Mouse (Mus musculus): ENCODE data around the gene Rnft2. TPM values are rescaled to one million over a fixed set of nuclear protein-coding genes. Genes with fewer than 3 reads are reported as not detected.

Rnft2 gene
- polyA plus RNA-seq, 1 experiment, result 2.0 TPM

- Histone ChIP-seq H3K36me3 (ENCODE audit: control insufficient read depth, insufficient read depth, low read length) (peaks cover 17% of the 10 kb centered on the region), H3K27me3 (ENCODE audit: control insufficient read depth, insufficient read depth, low read length) (no peaks in the 10 kb centered on the region), H3K4me3 (ENCODE audit: control insufficient read depth, insufficient read depth, low read length) (no peak overlapping the region), H3K27ac (ENCODE audit: control insufficient read depth, insufficient read depth, low read length) (no peak overlapping the region), H3K4me1 (replicated peaks; ENCODE audit: control insufficient read depth, insufficient read depth, low read length) (no peaks in the 10 kb centered on the region)
- DNase-seq, result no peak
- 82% methylated on average over 6 of the region's 6 CpGs for WGBS
- TF ChIP-seq CTCF (IDR thresholded peaks at IDR 0.05; ENCODE audit: borderline replicate concordance, control insufficient read depth, extremely low read depth, insufficient read depth, low read length, poor library complexity), result no peak
Measured at GRCm38 (mm10) chr5:118259152-118259551, 14.2 kb upstream of the Rnft2 start.

- WGBS, result 98% methylated on average over 4 of the region's 4 CpGs
- Histone ChIP-seq H3K27ac (ENCODE audit: control insufficient read depth, insufficient read depth, low read length) (no peak overlapping the region), H3K4me3 (ENCODE audit: control insufficient read depth, insufficient read depth, low read length) (no peak overlapping the region), H3K4me1 (replicated peaks; ENCODE audit: control insufficient read depth, insufficient read depth, low read length) (no peaks in the 10 kb centered on the region), H3K27me3 (ENCODE audit: control insufficient read depth, insufficient read depth, low read length) (no peaks in the 10 kb centered on the region), H3K36me3 (ENCODE audit: control insufficient read depth, insufficient read depth, low read length) (peaks cover 17% of the 10 kb centered on the region)
- DNase-seq, result no peak
- TF ChIP-seq POLR2A (IDR thresholded peaks at IDR 0.05; ENCODE audit: control insufficient read depth, extremely low read depth, insufficient read depth, low read length, poor library complexity), result no peak
Measured at GRCm38 (mm10) chr5:118256981-118257380, 12.1 kb upstream of the Rnft2 start.

- WGBS, result 46% methylated on average over 3 of the region's 3 CpGs
- Histone ChIP-seq H3K4me1 (replicated peaks; ENCODE audit: control insufficient read depth, insufficient read depth, low read length) (no peaks in the 10 kb centered on the region), H3K27ac (ENCODE audit: control insufficient read depth, insufficient read depth, low read length) (no peak overlapping the region), H3K4me3 (ENCODE audit: control insufficient read depth, insufficient read depth, low read length) (no peak overlapping the region), H3K36me3 (ENCODE audit: control insufficient read depth, insufficient read depth, low read length) (peaks cover 6% of the 10 kb centered on the region; the same call in 1 of the 2 replicates), H3K27me3 (ENCODE audit: control insufficient read depth, insufficient read depth, low read length) (no peaks in the 10 kb centered on the region)
- no peak for TF ChIP-seq POLR2A (IDR thresholded peaks at IDR 0.05; ENCODE audit: control insufficient read depth, extremely low read depth, insufficient read depth, low read length, poor library complexity)
- no peak for TF ChIP-seq CTCF (IDR thresholded peaks at IDR 0.05; ENCODE audit: borderline replicate concordance, control insufficient read depth, extremely low read depth, insufficient read depth, low read length, poor library complexity)
- no peak for DNase-seq
Measured at GRCm38 (mm10) chr5:118253551-118253950, 8.6 kb upstream of the Rnft2 start.

DNA sequence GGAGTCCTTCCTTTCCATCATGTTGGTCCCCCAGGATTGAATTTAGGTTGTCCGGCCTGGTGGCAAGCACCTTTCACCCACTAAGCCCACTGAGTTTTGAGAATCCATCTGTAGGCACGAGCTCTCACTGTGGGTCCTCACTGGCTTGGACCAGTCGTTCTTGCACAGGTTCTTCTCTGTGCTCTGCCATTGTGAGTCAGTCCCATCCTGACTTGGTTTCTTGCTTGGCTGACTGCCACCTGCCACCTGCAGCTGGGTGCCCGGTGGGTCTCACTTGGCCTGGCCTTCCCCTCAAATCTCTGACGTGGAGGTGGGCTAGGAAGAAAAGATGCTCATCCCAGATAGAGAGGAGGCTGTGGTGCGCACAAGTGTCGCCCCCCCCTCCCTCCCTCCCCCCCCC, 6.1 kb upstream of the Rnft2 start:
- Histone ChIP-seq H3K27me3 (ENCODE audit: control insufficient read depth, insufficient read depth, low read length) (no peaks in the 10 kb centered on the region), H3K36me3 (ENCODE audit: control insufficient read depth, insufficient read depth, low read length) (no peaks in the 10 kb centered on the region), H3K4me1 (replicated peaks; ENCODE audit: control insufficient read depth, insufficient read depth, low read length) (peaks cover 3% of the 10 kb centered on the region), H3K27ac (ENCODE audit: control insufficient read depth, insufficient read depth, low read length) (no peak overlapping the region), H3K4me3 (ENCODE audit: control insufficient read depth, insufficient read depth, low read length) (no peak overlapping the region)
- no peak for DNase-seq
- TF ChIP-seq CTCF (IDR thresholded peaks at IDR 0.05; ENCODE audit: borderline replicate concordance, control insufficient read depth, extremely low read depth, insufficient read depth, low read length, poor library complexity) (no peak), POLR2A (IDR thresholded peaks at IDR 0.05; ENCODE audit: control insufficient read depth, extremely low read depth, insufficient read depth, low read length, poor library complexity) (no peak)
- 43% methylated on average over 5 of the region's 7 CpGs for WGBS

GRCm38 (mm10) chr5:118247378-118247777, 2.5 kb upstream of the Rnft2 start:
- peaks cover 12% of the 10 kb centered on the region for H3K4me1 ChIP-seq (replicated peaks; ENCODE audit: control insufficient read depth, insufficient read depth, low read length)
- WGBS, result 90% methylated on average over 8 of the region's 8 CpGs
- H3K27ac ChIP-seq (ENCODE audit: control insufficient read depth, insufficient read depth, low read length), result no peak overlapping the region
- no peaks in the 10 kb centered on the region for H3K27me3 ChIP-seq (ENCODE audit: control insufficient read depth, insufficient read depth, low read length)
- TF ChIP-seq POLR2A (IDR thresholded peaks at IDR 0.05; ENCODE audit: control insufficient read depth, extremely low read depth, insufficient read depth, low read length, poor library complexity), result no peak
- TF ChIP-seq CTCF (IDR thresholded peaks at IDR 0.05; ENCODE audit: borderline replicate concordance, control insufficient read depth, extremely low read depth, insufficient read depth, low read length, poor library complexity), result no peak
- DNase-seq, result no peak
- H3K36me3 ChIP-seq (ENCODE audit: control insufficient read depth, insufficient read depth, low read length), result no peaks in the 10 kb centered on the region
- H3K4me3 ChIP-seq (ENCODE audit: control insufficient read depth, insufficient read depth, low read length), result no peak overlapping the region

- no peak for DNase-seq
- H3K4me1 ChIP-seq (replicated peaks; ENCODE audit: control insufficient read depth, insufficient read depth, low read length), result peaks cover 12% of the 10 kb centered on the region
- no peaks in the 10 kb centered on the region for H3K27me3 ChIP-seq (ENCODE audit: control insufficient read depth, insufficient read depth, low read length)
- WGBS, result 23% methylated on average over 15 of the region's 15 CpGs
- TF ChIP-seq CTCF (IDR thresholded peaks at IDR 0.05; ENCODE audit: borderline replicate concordance, control insufficient read depth, extremely low read depth, insufficient read depth, low read length, poor library complexity) (no peak), POLR2A (IDR thresholded peaks at IDR 0.05; ENCODE audit: control insufficient read depth, extremely low read depth, insufficient read depth, low read length, poor library complexity) (no peak)
- H3K36me3 ChIP-seq (ENCODE audit: control insufficient read depth, insufficient read depth, low read length), result no peaks in the 10 kb centered on the region
- peak overlapping the region; percentile 31 for H3K27ac ChIP-seq (ENCODE audit: control insufficient read depth, insufficient read depth, low read length)
- H3K4me3 ChIP-seq (ENCODE audit: control insufficient read depth, insufficient read depth, low read length), result peak overlapping the region; percentile 60
Measured at GRCm38 (mm10) chr5:118245606-118246308, 841 bp upstream of the Rnft2 start.

DNA sequence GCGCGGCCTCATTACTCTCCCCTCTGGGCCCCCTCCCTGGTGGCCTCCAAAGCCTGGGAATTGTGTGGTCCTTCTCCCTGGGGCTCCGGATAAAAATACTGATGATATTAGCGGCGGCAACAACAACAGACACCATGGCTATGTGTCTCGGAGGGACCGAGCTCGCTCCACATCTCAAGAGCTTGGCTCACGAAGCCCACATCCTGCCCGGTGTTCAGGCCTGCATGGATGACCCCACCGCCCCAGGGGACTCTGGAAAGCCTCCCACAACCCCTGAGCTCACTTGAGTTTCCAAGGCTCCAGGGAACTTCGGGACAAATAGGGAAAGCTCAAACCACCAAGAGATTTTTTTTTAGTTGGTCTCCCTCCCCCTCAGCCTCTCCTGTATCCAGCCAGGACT, 5.2 kb downstream of the Rnft2 start:
- WGBS, result 87% methylated on average over 12 of the region's 12 CpGs
- DNase-seq, result no peak
- no peaks in the 10 kb centered on the region for H3K27me3 ChIP-seq (ENCODE audit: control insufficient read depth, insufficient read depth, low read length)
- no peak overlapping the region for H3K27ac ChIP-seq (ENCODE audit: control insufficient read depth, insufficient read depth, low read length)
- H3K36me3 ChIP-seq (ENCODE audit: control insufficient read depth, insufficient read depth, low read length), result no peaks in the 10 kb centered on the region
- TF ChIP-seq CTCF (IDR thresholded peaks at IDR 0.05; ENCODE audit: borderline replicate concordance, control insufficient read depth, extremely low read depth, insufficient read depth, low read length, poor library complexity), result no peak
- TF ChIP-seq POLR2A (IDR thresholded peaks at IDR 0.05; ENCODE audit: control insufficient read depth, extremely low read depth, insufficient read depth, low read length, poor library complexity), result no peak
- H3K4me3 ChIP-seq (ENCODE audit: control insufficient read depth, insufficient read depth, low read length), result no peak overlapping the region
- peaks cover 2% of the 10 kb centered on the region for H3K4me1 ChIP-seq (replicated peaks; ENCODE audit: control insufficient read depth, insufficient read depth, low read length)
